Mouse (Mus musculus): ENCODE data around the gene Cpz.

The Cpz gene

DNA sequence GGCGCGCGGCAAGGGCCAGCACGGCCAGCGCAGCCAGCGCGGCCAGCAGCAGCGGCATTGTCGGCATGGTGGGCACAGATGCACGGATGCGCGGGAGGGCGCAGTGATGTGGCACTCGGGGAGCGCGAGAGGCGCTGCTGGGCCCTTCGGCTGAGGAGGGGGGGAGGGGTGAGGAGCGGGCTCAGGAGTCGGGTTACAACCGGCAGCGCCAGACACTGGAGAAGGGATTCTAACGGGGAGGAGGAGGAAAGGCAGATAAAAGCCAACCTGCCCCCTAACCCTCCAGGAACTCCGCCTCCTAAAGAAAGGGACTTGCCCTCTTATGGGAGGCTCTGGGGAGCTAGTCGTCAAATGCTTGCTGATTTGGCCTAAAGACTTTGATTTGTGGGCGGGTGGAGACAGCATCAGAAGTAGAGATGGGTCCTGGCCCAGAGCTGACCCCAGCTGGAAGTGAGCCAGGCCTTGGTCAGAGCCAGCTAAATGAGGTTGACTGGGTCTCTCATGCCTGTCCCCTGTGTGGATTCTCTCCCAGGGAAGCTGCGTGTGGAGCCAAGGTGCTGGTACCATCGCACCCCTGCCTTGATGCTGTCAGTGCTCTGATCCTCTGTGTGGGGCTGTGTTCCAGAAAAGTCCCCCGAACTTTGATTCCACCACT, at the start of gene Cpz:
TSS of gene Cpz (minus strand) at position 230 of the 655 bp plus-strand sequence.
- DNase-seq (ENCODE audit: low spot score): peak; percentile 61

GRCm38 (mm10) chr5:35574653-35575599, 49.4 kb upstream of the Cpz start, which contains the start of gene Trmt44:
Gene Trmt44, minus strand, starts transcription at chr5:35575070.
- peak; percentile 90 for DNase-seq (ENCODE audit: low spot score)

DNA sequence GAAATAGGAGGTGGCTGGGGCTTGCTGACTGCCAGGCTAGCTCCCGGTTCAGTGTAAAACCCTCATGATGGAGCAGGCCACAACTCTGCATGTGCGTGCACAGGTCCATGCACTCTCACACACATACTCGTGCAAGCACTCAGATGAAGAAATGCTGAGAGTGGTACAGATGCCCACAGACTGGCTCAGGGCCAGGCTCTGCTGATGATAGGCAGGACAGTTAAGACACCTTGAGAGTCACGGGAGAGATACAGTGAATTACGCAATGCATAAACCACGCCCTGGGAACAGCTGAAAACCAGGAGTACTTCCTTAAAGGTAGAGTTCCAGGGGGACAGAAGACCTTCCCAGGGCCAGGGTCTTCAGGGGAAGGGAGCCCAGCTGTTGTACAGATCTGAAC, 46.0 kb upstream of the Cpz start:
- no peak for DNase-seq (ENCODE audit: low spot score)

GRCm38 (mm10) chr5:35566632-35567031, 41.1 kb upstream of the Cpz start:
- no peak for DNase-seq (ENCODE audit: low spot score)

- no peak for DNase-seq (ENCODE audit: low spot score)
Measured at GRCm38 (mm10) chr5:35565217-35565616, 39.7 kb upstream of the Cpz start.

GRCm38 (mm10) chr5:35563449-35563848, 38.0 kb upstream of the Cpz start:
- DNase-seq (ENCODE audit: low spot score): peak; percentile 75

GRCm38 (mm10) chr5:35562616-35563015, 37.1 kb upstream of the Cpz start:
- no peak for DNase-seq (ENCODE audit: low spot score)

GRCm38 (mm10) chr5:35559447-35559846, 33.9 kb upstream of the Cpz start:
- no peak for DNase-seq (ENCODE audit: low spot score)

GRCm38 (mm10) chr5:35557946-35558621, 32.6 kb upstream of the Cpz start:
- DNase-seq (ENCODE audit: low spot score): no peak

DNA sequence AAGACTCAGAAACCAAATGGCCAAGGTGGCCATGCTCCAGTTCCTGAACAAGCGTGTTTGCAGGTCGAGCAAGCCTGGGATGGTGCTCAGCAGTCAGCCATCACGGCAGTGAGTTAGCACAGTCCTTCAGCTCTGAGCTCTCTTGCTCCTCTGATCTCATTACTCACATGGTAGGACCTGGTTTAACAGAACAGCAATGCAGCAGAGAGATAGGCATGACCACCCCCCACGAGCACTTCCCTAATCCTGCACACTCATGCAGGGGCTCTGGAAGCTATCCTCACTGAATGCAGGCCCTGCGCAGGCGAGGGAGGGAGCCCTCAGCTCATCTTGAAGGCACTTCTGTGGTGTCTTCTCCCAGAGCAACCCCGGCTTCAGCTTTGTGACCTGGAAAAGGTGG, 30.9 kb upstream of the Cpz start:
- DNase-seq (ENCODE audit: low spot score): no peak

- no peak for DNase-seq (ENCODE audit: low spot score)
Measured at GRCm38 (mm10) chr5:35552838-35553539, 27.5 kb upstream of the Cpz start.

DNA sequence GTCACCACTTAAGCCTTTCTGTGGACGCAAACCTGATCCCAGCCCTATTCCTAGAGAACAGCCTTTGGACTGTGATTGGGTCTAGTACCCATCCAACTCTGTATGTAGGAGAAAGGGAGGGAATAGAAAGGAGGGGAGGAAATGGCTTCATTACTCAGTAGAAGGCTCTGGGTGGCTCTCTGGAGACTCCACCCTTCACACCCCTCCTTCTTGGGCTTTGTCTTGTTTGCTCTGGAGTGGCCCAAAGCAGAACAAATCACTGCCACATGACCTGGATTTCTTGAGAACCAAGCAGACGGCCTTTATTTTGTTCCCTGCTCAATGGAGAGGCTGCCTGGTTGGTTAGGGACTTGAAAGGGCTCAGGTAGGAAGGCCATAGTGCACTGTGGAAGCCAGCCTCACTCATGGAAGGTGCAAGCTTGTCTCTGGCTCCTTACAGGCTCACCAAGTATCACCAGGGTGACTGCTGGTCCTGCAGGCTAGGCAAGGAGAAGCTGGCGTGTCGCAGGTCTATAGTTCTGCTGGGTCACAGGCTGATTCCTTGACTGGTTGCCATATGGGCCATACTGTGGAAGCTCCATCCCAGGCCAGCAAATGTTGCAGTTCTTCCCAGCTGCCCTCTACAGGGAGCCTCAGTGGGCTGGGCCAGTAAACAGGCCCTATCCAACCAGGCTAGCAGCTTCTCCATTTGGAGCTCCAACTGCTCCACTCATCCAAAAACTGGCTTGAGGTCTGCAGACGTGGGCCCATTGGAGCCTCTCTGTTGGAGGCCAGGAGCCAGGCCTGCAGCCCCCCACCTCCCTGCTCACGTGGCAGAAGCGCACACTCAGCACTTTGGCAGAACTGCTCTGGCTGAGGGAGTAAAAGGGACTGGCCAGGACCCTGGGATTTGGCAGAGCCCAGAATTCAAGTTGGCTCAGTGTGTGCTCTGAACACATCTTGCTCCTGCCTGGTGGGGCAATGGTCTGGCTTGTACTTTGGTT, 26.6 kb upstream of the Cpz start:
- peak; percentile 22 for DNase-seq (ENCODE audit: low spot score)

- no peak for DNase-seq (ENCODE audit: low spot score)
Measured at GRCm38 (mm10) chr5:35546127-35546526, 20.6 kb upstream of the Cpz start.

GRCm38 (mm10) chr5:35541059-35541790, 15.7 kb upstream of the Cpz start:
- DNase-seq (ENCODE audit: low spot score): no peak

GRCm38 (mm10) chr5:35540555-35540954, 15.1 kb upstream of the Cpz start:
- no peak for DNase-seq (ENCODE audit: low spot score)

DNA sequence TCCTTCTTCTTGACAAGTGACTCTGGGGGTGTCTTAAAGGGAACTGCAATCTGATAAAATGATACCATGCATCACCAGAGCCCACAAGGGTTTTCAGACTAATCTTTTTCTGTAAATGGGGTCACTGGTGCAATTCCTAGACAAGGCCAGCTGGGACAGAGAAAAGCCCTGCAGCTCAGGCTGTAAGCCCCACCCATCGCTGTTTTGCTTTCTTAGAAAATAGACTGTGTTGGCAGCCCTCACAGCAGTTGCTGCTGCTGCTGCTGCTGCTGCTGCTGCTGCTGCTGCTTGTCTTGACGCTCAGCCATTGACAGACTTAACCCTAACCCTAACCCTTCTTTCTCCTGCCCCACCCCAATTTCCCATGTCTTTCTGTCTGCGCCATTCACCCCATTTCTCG, 14.1 kb upstream of the Cpz start:
- DNase-seq (ENCODE audit: low spot score): no peak

DNA sequence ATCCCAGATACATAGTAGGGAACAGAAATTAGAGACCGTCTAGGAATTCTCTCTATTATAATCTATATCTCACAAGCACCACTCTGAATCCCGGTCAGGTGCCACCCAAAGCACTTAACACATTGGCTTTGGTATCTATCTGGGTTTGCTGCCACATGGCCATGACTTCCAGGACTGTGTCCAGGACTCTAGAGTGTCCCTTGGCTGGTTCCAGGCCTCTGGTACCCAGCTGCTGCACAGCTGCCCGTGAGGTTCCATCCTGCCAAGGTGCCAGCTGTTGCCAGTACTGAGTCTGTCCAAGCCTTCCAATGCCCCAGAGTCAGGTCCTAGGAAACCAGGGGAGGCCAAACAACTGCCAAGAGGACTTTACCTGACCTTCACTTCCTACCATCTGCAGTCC, 12.5 kb upstream of the Cpz start:
- no peak for DNase-seq (ENCODE audit: low spot score)

DNA sequence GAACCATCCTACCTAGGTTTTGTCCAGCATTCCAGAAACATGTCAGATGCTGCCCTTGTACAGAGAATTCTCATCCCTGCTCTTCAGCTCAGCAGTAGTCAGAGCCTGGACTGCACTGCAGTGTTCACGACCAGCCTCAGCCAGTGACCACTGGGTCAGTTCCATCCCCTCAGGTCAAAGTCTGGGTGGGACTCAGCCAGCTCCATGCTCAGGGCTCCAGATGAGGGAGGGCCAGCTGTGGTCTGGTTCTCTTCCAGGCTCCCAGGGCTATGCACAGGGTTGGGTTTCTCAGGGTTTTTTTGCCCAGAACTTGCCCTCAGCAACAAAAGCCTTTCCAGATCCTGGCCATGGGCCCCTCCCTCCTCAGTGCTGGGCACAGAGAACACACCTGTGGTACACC, 12.0 kb upstream of the Cpz start:
- no peak for DNase-seq (ENCODE audit: low spot score)

GRCm38 (mm10) chr5:35536271-35536670, 10.8 kb upstream of the Cpz start:
- DNase-seq (ENCODE audit: low spot score): no peak

DNA sequence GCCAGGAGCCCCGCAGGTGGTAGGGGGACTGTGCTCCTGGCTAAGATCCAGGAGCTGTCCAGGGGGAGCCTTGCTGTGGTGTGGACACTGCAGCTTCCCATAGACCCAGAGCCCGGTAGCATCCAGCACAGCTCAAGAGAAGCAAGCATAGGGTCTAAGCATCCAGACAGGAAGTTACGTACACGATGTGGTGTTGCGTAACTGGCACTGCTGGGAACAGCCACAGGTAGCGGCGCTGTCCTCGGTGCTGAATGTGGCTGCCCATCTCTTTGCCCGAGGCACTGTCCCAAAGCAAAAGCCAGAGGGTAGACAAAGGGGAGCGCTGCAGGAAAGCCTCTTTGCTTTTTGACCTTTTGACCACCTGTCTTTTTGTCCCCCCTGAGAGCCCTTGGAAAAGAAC, 6.1 kb upstream of the Cpz start:
- DNase-seq (ENCODE audit: low spot score): peak; percentile 53

Measured in ovary, postnatal 36 days (tissue).